Mouse (Mus musculus): ENCODE results near the gene Mid1. TPM values are rescaled to one million over a fixed set of nuclear protein-coding genes. Genes with fewer than 3 reads are reported as not detected.
"Not testable (repeated sequence)": the region's sequence is repeated elsewhere in the genome, so short reads cannot be mapped to it uniquely, and the experiment has no call there.

Mid1 gene
- total RNA-seq, 2 experiments from 2014 or later: 10.7 to 43.8 TPM

GRCm38 (mm10) chrX:169983401-169984165 lies 298.6 kb downstream of the Mid1 start:
- not testable (repeated sequence) for ATAC-seq (replicated peaks; ENCODE audit: poor library complexity)

- ATAC-seq (replicated peaks; ENCODE audit: poor library complexity): not testable (repeated sequence)
Measured at GRCm38 (mm10) chrX:169984331-169984730, 299.3 kb downstream of the Mid1 start.

DNA sequence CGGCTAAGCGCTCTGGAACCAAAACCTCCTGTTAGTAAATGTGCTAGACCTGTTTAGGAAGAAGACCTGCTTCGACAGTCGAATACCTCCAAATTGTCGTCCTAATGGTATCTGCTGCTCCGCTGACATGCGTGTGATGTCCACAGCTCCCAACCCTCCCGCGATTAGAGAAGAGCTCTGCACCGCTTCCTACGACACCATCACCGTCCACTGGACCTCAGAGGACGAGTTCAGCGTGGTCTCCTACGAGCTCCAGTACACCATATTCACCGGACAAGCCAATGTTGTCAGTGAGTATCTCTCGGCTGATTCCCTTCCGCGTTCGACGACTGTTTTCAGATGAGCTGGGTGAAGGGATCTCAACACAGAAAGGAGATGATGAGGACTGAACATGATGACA lies 299.9 kb downstream of the Mid1 start:
- not testable (repeated sequence) for ATAC-seq (replicated peaks; ENCODE audit: poor library complexity)

DNA sequence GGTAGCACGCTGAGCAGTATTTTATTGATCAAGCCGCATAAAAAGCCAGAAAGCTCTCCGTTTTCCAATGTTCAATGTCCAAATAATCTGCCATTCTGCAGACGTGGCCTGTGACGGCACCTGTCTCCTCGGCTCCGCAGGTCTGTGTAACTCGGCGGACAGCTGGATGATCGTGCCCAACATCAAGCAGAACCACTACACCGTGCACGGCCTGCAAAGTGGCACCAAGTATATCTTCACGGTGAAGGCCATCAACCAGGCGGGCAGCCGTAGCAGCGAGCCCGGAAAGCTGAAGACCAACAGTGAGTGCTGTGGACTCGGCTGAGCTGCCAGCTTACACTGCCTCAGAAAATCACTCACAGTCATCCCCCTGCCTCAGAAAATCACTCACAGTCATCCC lies 300.8 kb downstream of the Mid1 start:
- not testable (repeated sequence) for ATAC-seq (replicated peaks; ENCODE audit: poor library complexity)

DNA sequence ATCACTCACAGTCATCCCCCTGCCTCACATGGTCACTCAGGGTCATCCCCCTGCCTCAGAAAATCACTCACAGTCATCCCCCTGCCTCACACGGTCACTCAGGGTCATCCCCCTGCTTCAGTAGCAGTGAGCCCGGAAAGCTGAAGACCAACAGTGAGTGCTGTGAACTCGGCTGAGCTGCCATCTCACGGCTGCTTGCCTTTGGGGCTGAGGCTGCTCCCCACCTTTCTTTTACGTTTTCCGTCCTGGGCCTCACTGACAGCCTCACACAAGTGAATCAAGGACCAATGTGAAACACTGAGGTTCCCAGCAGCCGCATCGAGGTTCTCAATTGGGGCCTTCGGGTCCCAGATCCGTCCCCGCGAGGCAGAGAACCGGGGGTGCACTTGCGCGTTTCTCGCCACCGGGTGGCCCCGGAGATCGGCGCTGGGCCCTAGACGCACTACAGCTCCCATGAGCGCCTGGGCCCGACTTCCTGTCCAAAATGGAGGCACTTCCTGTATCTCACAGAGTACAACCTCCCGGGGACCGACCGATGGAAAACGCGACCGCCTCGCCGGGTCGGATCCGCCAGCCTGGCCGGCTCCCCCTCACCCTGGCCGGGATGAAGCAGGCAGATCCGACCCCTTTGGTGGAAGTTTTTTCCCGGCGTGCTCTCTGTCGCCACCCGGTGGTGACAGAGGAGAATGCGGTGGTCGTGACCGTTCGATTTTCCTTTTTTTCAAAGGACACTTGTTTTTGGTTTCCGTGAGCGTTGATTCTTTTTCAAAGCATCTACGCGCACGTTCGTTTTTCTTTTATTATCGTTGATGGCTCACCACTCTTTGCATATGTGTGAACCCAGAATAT lies 301.7 kb downstream of the Mid1 start:
- ATAC-seq (replicated peaks; ENCODE audit: poor library complexity): peak; percentile 46

GRCm38 (mm10) chrX:169987368-169987837 lies 302.4 kb downstream of the Mid1 start:
- ATAC-seq (replicated peaks; ENCODE audit: poor library complexity): not testable (repeated sequence)

DNA sequence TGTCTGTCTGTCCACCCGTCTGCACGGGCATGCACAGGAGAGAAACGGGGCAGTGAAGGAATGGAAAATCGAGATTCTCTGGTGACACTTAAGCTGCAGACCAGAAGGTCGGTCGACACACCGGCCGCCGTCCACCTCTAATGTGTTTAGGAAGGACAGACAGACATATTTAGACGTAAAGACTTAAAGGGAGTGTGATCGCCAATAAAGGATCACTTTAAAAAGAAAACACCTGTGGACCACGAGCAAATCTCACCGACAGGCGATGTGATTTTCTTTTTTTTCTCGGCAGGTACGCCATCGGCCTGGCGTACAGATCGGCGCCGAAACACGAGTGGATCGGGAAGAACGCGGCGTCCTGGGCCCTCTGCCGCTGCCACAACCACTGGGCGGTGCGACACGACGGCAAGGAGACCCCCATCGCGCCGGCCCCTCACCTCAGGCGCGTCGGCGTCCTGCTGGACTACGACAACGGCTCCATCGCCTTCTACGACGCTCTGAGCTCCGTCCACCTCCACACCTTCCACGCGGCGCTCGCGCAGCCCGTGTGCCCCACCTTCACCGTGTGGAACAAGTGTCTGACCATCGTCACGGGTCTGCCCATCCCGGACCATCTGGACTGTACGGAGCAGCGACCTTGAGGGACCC lies 303.7 kb downstream of the Mid1 start:
- not testable (repeated sequence) for ATAC-seq (replicated peaks; ENCODE audit: poor library complexity)

DNA sequence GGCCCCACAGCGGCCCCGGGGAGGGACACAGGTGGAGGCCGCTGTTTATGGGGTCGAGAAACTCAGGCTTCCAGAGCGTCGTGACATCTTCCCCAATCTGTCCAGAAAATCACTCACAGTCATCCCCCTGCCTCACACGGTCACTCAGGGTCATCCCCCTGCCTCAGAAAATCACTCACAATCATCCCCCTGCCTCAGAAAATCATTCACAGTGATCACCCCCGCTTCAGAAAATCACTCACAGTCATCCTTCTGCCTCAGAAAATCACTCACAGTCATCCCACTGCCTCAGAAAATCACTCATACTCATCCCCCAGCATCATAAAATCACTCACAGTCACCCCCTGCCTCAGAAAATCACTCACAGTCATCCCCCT lies 304.2 kb downstream of the Mid1 start:
- ATAC-seq (replicated peaks; ENCODE audit: poor library complexity): not testable (repeated sequence)

DNA sequence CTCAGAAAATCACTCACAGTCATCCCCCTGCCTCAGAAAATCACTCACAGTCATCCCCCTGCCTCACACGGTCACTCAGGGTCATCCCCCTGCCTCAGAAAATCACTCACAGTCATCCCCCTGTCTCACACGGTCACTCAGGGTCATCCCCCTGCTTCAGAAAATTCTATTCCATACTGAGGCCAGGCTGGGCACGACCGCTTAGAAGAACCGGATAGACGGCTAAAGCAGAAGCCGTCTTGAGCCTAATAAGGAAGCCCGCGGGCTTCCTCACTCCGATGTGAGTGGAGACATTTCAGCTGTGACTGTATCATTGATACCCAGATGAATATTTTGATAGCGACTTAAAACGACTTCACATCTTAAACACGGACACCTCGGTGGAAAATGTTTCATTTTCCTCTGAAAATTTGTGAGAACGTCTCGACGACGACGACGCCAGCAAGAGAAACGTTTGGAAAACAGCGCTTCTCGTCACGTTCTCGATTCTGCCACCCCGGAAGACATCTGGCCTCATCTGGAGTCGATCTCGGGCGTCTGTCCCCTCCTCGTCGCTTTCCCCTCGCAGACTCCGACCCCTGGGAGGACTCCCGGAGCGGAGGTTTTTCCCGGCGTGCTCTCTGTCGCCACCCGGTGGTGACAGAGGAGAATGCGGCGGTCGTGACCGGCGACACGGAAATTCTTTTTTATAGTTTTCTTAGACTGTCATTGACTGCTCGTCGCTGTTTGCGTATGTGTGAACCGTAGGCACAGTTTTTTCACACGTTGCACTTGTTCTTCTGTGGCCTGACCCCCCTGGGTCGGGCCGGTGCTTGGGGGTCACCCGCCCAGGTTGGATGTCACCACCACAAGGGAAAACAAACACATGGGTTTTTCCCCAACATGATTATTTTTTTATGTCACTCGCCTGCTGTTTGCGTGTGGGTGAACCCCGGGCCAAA lies 305.0 kb downstream of the Mid1 start:
- peak; percentile 13 for ATAC-seq (replicated peaks; ENCODE audit: poor library complexity)

DNA sequence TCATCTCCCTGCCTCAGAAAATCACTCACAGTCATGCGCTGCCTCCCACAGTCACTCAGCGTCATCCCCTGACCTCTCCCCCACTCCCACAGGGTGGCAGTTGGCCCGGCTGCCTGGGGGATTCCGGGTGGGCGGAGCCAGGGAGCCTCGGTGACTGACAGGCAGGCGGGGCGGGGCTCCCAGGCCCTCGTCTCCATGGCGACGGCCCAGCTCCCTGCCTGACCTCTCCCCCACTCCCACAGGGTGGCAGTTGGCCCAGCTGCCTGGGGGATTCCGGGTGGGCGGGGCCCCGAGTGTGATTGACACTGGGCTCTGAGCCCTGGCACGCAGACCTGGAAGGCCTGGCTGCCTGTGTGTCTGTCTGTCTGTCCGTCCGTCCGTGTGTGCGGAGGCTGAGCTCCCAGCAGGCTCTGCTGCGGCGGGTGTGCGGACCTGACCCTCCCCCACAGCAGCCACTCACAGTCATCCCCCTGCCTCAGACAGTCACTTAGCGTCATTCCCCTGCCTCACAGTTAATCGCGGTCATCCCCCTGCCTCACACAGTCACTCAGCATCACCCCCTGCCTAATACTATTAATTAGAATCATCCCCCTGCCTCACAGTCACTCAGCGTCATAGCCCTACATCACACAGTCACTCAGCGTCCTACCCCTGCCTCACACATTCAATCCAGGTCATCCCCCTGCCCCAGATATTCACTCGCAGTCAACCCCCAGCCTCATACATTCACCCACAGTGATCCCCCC lies 306.3 kb downstream of the Mid1 start:
- peak; percentile 47 for ATAC-seq (replicated peaks; ENCODE audit: poor library complexity)

- ATAC-seq (replicated peaks; ENCODE audit: poor library complexity): not testable (repeated sequence)
Measured at GRCm38 (mm10) chrX:169992086-169992930, 307.3 kb downstream of the Mid1 start.

- not testable (repeated sequence) for ATAC-seq (replicated peaks; ENCODE audit: poor library complexity)
Measured at GRCm38 (mm10) chrX:169992951-169993547, 308.1 kb downstream of the Mid1 start.

- ATAC-seq (replicated peaks; ENCODE audit: poor library complexity): not testable (repeated sequence)
Measured at GRCm38 (mm10) chrX:169994011-169994865, 309.2 kb downstream of the Mid1 start.

- ATAC-seq (replicated peaks; ENCODE audit: poor library complexity): not testable (repeated sequence)
Measured at GRCm38 (mm10) chrX:169994866-169995711, 310.1 kb downstream of the Mid1 start.

- ATAC-seq (replicated peaks; ENCODE audit: poor library complexity): not testable (repeated sequence)
Measured at GRCm38 (mm10) chrX:169995909-169996521, 311.0 kb downstream of the Mid1 start.

- ATAC-seq (replicated peaks; ENCODE audit: poor library complexity): peak; percentile 35
Measured at GRCm38 (mm10) chrX:169996926-169997325, 311.9 kb downstream of the Mid1 start.

Data from megakaryocyte progenitor cell, adult 5-6 weeks (primary cell).